Mouse (Mus musculus): ENCODE data around the gene Htr6. TPM values are rescaled to one million over a fixed set of nuclear protein-coding genes. Genes with fewer than 3 reads are reported as not detected.

The Htr6 gene
- polyA plus RNA-seq, 2 experiments, result not detected

DNA sequence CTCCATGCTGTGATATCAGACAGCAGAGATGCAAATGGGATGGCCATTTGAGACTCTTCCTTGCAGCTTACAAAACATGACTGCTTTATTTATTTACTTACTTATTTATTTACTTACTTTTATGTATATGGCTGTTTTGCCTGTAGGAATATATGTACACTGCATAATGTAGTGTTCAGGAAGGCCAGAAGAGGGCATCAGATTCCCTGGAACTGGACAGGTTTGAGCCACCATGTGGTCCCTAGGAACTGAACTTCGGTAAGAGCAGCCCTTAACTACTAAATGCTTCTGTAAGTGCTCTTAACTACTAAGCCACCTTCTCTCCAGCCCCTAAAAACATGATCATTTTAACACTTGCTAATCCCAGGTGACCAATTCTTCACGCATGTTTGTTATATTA, 2.9 kb upstream of the Htr6 start:
- Histone ChIP-seq H3K4me1 (replicated peaks; ENCODE audit: control insufficient read depth in 2 of 2, insufficient read depth in 2 of 2, low read length in 1 of 2) (no peaks in the 10 kb centered on the region), H3K27me3 (ENCODE audit: control insufficient read depth, insufficient read depth, low read length) (peaks cover 34% of the 10 kb centered on the region)

DNA sequence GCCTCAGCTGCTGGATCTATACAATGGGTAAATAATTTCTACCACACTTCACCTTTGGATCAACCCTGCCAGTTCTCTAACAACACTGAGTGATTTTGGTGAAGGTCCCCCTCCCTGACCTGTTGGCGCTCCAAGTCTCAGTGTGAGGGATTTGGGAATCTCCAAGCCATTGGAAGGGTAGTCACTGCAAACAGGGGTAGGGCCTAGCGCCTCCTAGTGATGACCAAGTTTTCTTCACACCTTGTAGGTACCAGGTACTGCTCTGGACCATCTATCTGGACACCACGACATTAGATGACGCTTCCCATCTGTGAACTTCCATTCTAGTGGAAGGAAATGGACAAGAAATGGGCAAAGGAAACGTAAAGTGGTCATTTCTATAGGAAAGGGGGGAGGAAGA, 545 bp upstream of the Htr6 start:
- H3K27ac ChIP-seq, result no peak overlapping the region
- peak; percentile 38; the same call in 1 of the 2 replicates for TF ChIP-seq CTCF (IDR thresholded peaks at IDR 0.05; ENCODE audit: low read depth)
- TF ChIP-seq EP300 (IDR thresholded peaks at IDR 0.05; ENCODE audit: low read depth), result no peak
- no peak overlapping the region for H3K9ac ChIP-seq (replicated peaks)
- no peaks in the 10 kb centered on the region for H3K9me3 ChIP-seq (ENCODE audit: control insufficient read depth, low read length)
- no peak for DNase-seq (ENCODE audit: low read depth in 3 of 3, low spot score in 3 of 3)
- no peak overlapping the region for H3K4me2 ChIP-seq (ENCODE audit: low read depth)
- no peak for ATAC-seq (ENCODE audit: insufficient read depth)
- no peaks in the 10 kb centered on the region for H3K4me1 ChIP-seq (replicated peaks; ENCODE audit: control insufficient read depth in 2 of 2, insufficient read depth in 2 of 2, low read length in 1 of 2)
- H3K36me3 ChIP-seq (replicated peaks; ENCODE audit: control insufficient read depth, insufficient read depth, low read depth), result no peaks in the 10 kb centered on the region
- WGBS (ENCODE audit: insufficient replicate concordance), result 10% methylated on average over 5 of the region's 5 CpGs
- peaks cover 34% of the 10 kb centered on the region for H3K27me3 ChIP-seq (ENCODE audit: control insufficient read depth, insufficient read depth, low read length)
- no peak overlapping the region for H3K4me3 ChIP-seq (ENCODE audit: insufficient read depth in 1 of 2, low read depth in 2 of 2, low read length in 2 of 2)

More for the DNA sequence above, 2.9 kb upstream of the Htr6 start:
- H3K9me3 ChIP-seq (ENCODE audit: control insufficient read depth, low read length), result no peaks in the 10 kb centered on the region
- H3K9ac ChIP-seq (replicated peaks), result no peak overlapping the region
- H3K4me3 ChIP-seq (ENCODE audit: insufficient read depth in 1 of 2, low read depth in 2 of 2, low read length in 2 of 2), result no peak overlapping the region
- no peak overlapping the region for H3K27ac ChIP-seq
- WGBS (ENCODE audit: insufficient replicate concordance), result 34% methylated on average over 2 of the region's 2 CpGs
- no peaks in the 10 kb centered on the region for H3K36me3 ChIP-seq (replicated peaks; ENCODE audit: control insufficient read depth, insufficient read depth, low read depth)
- DNase-seq (ENCODE audit: low read depth in 3 of 3, low spot score in 3 of 3) (peak in 1 of 3 experiments; percentile 11), ATAC-seq (ENCODE audit: insufficient read depth) (no peak)
- TF ChIP-seq CTCF (IDR thresholded peaks at IDR 0.05; ENCODE audit: low read depth) (peak; percentile 37; the same call in 1 of the 2 replicates), EP300 (IDR thresholded peaks at IDR 0.05; ENCODE audit: low read depth) (no peak)
- H3K4me2 ChIP-seq (ENCODE audit: low read depth), result no peak overlapping the region

DNA sequence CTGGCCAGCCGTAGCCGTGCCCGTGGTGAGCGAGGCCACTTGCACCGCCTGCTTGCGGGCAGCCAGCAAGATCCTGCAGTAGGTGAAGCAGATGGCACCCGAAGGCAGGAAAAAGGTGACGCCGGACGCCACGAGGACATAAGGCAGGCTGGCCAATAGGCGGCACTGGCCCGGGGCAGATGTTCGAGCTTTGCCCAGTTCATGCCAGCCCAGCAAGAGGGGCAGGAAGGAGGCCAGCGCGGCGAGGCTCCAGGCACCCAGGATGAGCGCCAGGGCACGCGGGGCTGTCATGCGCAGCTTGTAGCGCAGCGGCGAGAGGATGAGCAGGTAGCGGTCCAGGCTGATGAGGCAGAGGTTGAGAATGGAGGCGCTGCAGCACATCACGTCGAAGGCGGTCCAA, 1.3 kb downstream of the Htr6 start:
- Histone ChIP-seq H3K9ac (replicated peaks) (no peak overlapping the region), H3K4me1 (replicated peaks; ENCODE audit: control insufficient read depth in 2 of 2, insufficient read depth in 2 of 2, low read length in 1 of 2) (no peaks in the 10 kb centered on the region), H3K9me3 (ENCODE audit: control insufficient read depth, low read length) (no peaks in the 10 kb centered on the region), H3K4me2 (ENCODE audit: low read depth) (no peak overlapping the region), H3K27me3 (ENCODE audit: control insufficient read depth, insufficient read depth, low read length) (peaks cover 34% of the 10 kb centered on the region), H3K4me3 (ENCODE audit: insufficient read depth in 1 of 2, low read depth in 2 of 2, low read length in 2 of 2) (no peak overlapping the region), H3K27ac (no peak overlapping the region), H3K36me3 (replicated peaks; ENCODE audit: control insufficient read depth, insufficient read depth, low read depth) (no peaks in the 10 kb centered on the region)
- DNase-seq (ENCODE audit: low read depth in 3 of 3, low spot score in 3 of 3) (no peak), ATAC-seq (ENCODE audit: insufficient read depth) (no peak)
- 16% methylated on average over 29 of the region's 29 CpGs for WGBS (ENCODE audit: insufficient replicate concordance)
- TF ChIP-seq EP300 (IDR thresholded peaks at IDR 0.05; ENCODE audit: low read depth) (no peak), CTCF (IDR thresholded peaks at IDR 0.05; ENCODE audit: low read depth) (no peak)

DNA sequence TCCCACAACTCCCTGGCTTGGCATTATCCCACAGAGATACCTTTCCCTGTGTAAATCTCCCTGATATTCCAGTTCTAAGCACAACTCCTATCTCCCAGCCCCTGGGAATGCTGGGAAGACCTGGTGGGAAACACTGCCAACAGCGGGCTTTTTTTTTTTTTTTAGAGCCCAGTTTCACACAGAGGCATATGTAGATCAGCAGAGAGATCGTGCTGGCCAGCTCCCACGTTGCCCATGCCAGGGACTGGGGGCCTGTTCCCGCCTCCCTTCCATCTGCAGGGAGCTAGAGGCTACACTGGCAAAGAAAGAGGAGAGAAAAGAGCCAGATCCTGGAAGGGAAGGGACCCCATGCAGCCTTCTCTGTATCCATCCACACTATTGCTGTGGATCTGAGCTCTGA, 7.1 kb downstream of the Htr6 start:
- no peak overlapping the region for H3K9ac ChIP-seq (replicated peaks)
- WGBS (ENCODE audit: insufficient replicate concordance), result 21% methylated on average over 4 of the region's 4 CpGs
- TF ChIP-seq EP300 (IDR thresholded peaks at IDR 0.05; ENCODE audit: low read depth), result no peak
- no peak for TF ChIP-seq CTCF (IDR thresholded peaks at IDR 0.05; ENCODE audit: low read depth)
- no peaks in the 10 kb centered on the region for H3K36me3 ChIP-seq (replicated peaks; ENCODE audit: control insufficient read depth, insufficient read depth, low read depth)
- H3K9me3 ChIP-seq (ENCODE audit: control insufficient read depth, low read length), result no peaks in the 10 kb centered on the region
- DNase-seq (ENCODE audit: low read depth in 3 of 3, low spot score in 3 of 3) (no peak), ATAC-seq (ENCODE audit: insufficient read depth) (no peak)
- no peak overlapping the region for H3K4me2 ChIP-seq (ENCODE audit: low read depth)
- H3K4me1 ChIP-seq (replicated peaks; ENCODE audit: control insufficient read depth in 2 of 2, insufficient read depth in 2 of 2, low read length in 1 of 2), result no peaks in the 10 kb centered on the region
- no peak overlapping the region for H3K4me3 ChIP-seq (ENCODE audit: insufficient read depth in 1 of 2, low read depth in 2 of 2, low read length in 2 of 2)
- no peaks in the 10 kb centered on the region for H3K27me3 ChIP-seq (ENCODE audit: control insufficient read depth, insufficient read depth, low read length)
- H3K27ac ChIP-seq, result no peak overlapping the region

DNA sequence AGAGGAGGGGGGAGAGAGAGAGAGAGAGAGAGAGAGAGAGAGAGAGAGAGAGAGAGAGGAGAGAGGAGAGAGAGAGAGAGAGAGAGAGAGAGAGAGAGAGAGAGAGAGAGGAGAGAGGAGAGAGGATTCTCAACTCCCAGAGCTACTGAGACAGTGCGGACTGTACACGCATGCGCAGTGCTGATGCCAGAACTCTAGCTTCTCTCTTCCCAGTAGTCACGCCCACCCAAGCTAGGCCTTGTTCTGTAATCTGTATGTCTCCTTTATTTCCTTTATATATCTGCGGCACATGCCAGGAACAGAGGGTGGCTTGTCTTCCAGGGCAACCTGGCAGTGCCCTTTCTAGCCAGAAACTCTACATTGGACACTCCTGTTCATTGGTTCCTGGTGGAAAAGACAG, 10.5 kb downstream of the Htr6 start:
- 79% methylated on average over 5 of the region's 5 CpGs for WGBS (ENCODE audit: insufficient replicate concordance)
- no peak for DNase-seq (ENCODE audit: low read depth in 3 of 3, low spot score in 3 of 3)
- Histone ChIP-seq H3K27me3 (ENCODE audit: control insufficient read depth, insufficient read depth, low read length) (no peaks in the 10 kb centered on the region), H3K4me1 (replicated peaks; ENCODE audit: control insufficient read depth in 2 of 2, insufficient read depth in 2 of 2, low read length in 1 of 2) (no peaks in the 10 kb centered on the region), H3K36me3 (replicated peaks; ENCODE audit: control insufficient read depth, insufficient read depth, low read depth) (no peaks in the 10 kb centered on the region), H3K27ac (no peak overlapping the region), H3K9me3 (ENCODE audit: control insufficient read depth, low read length) (no peaks in the 10 kb centered on the region), H3K4me3 (ENCODE audit: insufficient read depth in 1 of 2, low read depth in 2 of 2, low read length in 2 of 2) (no peak overlapping the region), H3K9ac (replicated peaks) (no peak overlapping the region), H3K4me2 (ENCODE audit: low read depth) (no peak overlapping the region)
- no peak for ATAC-seq (ENCODE audit: insufficient read depth)
- TF ChIP-seq CTCF (IDR thresholded peaks at IDR 0.05; ENCODE audit: low read depth), result no peak
- TF ChIP-seq EP300 (IDR thresholded peaks at IDR 0.05; ENCODE audit: low read depth), result no peak
